Mouse (Mus musculus): ENCODE results near the gene Zzz3. TPM values are rescaled to one million over a fixed set of nuclear protein-coding genes. Genes with fewer than 3 reads are reported as not detected.

Gene Zzz3
- 33.6 and 35.5 TPM in 2 replicates for polyA plus RNA-seq (2015; fragmentation: Nextera tagmentation; extraction: Ambion mirVana)

- Histone ChIP-seq H3K4me1 (peaks cover 24% of the 10 kb centered on the region), H3K27me3 (no peaks in the 10 kb centered on the region), H3K4me3 (peak within 1 kb of the TSS; percentile 94), H3K9me3 (no peaks in the 10 kb centered on the region), H3K4me2 (replicated peaks) (peak within 1 kb of the TSS; percentile 66), H3K36me3 (peaks cover 14% of the 10 kb centered on the region), H3K9ac (replicated peaks) (peak within 1 kb of the TSS; percentile 89), H3K27ac (replicated peaks) (peak within 1 kb of the TSS; percentile 100)
- WGBS = under 1% methylated on average over 94 of the region's 108 CpGs
- ATAC-seq (replicated peaks) = peak; percentile 94
These were observed at the start of gene Zzz3 for GRCm38 (mm10) chr3:152395350-152396277. Gene Zzz3, plus strand, starts transcription at chr3:152395473.

- 8% methylated on average over 36 of the region's 44 CpGs for whole genome bisulfite sequencing
- peak; percentile 97 for ATAC-seq (replicated peaks)
These were observed 49.3 kb upstream of the Zzz3 start, which contains the start of gene Usp33 for GRCm38 (mm10) chr3:152345732-152346632. Gene Usp33, plus strand, starts transcription at chr3:152346478.

GRCm38 (mm10) chr3:152346633-152347141 is 48.6 kb upstream of the Zzz3 start:
- WGBS = under 1% methylated on average over 35 of the region's 54 CpGs
- Histone ChIP-seq H3K4me1 (peaks cover 25% of the 10 kb centered on the region), H3K4me2 (replicated peaks) (peak overlapping the region; percentile 53), H3K36me3 (no peaks in the 10 kb centered on the region), H3K9me3 (no peaks in the 10 kb centered on the region), H3K27me3 (no peaks in the 10 kb centered on the region), H3K4me3 (peak overlapping the region; percentile 73), H3K27ac (replicated peaks) (peak overlapping the region; percentile 75), H3K9ac (replicated peaks) (peak overlapping the region; percentile 80)
- no peak; the same call in 1 of the 2 replicates for ATAC-seq (replicated peaks)

More at GRCm38 (mm10) chr3:152345732-152346632, 49.3 kb upstream of the Zzz3 start, which contains the start of gene Usp33:
- H3K4me3 ChIP-seq = peak within 1 kb of the TSS; percentile 73
- H3K4me2 ChIP-seq (replicated peaks) = peak within 1 kb of the TSS; percentile 53
- H3K9me3 ChIP-seq = no peaks in the 10 kb centered on the region
- no peaks in the 10 kb centered on the region for H3K27me3 ChIP-seq
- H3K4me1 ChIP-seq = peaks cover 25% of the 10 kb centered on the region
- H3K27ac ChIP-seq (replicated peaks) = peak within 1 kb of the TSS; percentile 75
- peak within 1 kb of the TSS; percentile 80 for H3K9ac ChIP-seq (replicated peaks)
- H3K36me3 ChIP-seq = no peaks in the 10 kb centered on the region

- peak overlapping the region; percentile 53 for H3K4me2 ChIP-seq (replicated peaks)
- 38% methylated on average over 3 of the region's 3 CpGs for WGBS
- H3K4me1 ChIP-seq = peaks cover 25% of the 10 kb centered on the region
- no peaks in the 10 kb centered on the region for H3K36me3 ChIP-seq
- peak overlapping the region; percentile 80 for H3K9ac ChIP-seq (replicated peaks)
- H3K27me3 ChIP-seq = no peaks in the 10 kb centered on the region
- no peak overlapping the region for H3K27ac ChIP-seq (replicated peaks)
- peak overlapping the region; percentile 73 for H3K4me3 ChIP-seq
- H3K9me3 ChIP-seq = no peaks in the 10 kb centered on the region
- ATAC-seq (replicated peaks) = no peak
These were observed 48.0 kb upstream of the Zzz3 start for GRCm38 (mm10) chr3:152347227-152347626.

GRCm38 (mm10) chr3:152348011-152348830 is 47.1 kb upstream of the Zzz3 start:
- 85% methylated on average over 10 of the region's 10 CpGs for WGBS
- no peak overlapping the region for H3K4me2 ChIP-seq (replicated peaks)
- no peaks in the 10 kb centered on the region for H3K9me3 ChIP-seq
- H3K36me3 ChIP-seq = no peaks in the 10 kb centered on the region
- H3K27ac ChIP-seq (replicated peaks) = no peak overlapping the region
- no peak overlapping the region for H3K4me3 ChIP-seq
- no peak for ATAC-seq (replicated peaks)
- H3K4me1 ChIP-seq = peaks cover 25% of the 10 kb centered on the region
- no peak overlapping the region for H3K9ac ChIP-seq (replicated peaks)
- no peaks in the 10 kb centered on the region for H3K27me3 ChIP-seq

GRCm38 (mm10) chr3:152350431-152350830 is 44.8 kb upstream of the Zzz3 start:
- Histone ChIP-seq H3K9me3 (no peaks in the 10 kb centered on the region), H3K36me3 (no peaks in the 10 kb centered on the region), H3K27me3 (no peaks in the 10 kb centered on the region), H3K4me3 (no peak overlapping the region), H3K4me2 (replicated peaks) (no peak overlapping the region), H3K4me1 (peaks cover 28% of the 10 kb centered on the region), H3K9ac (replicated peaks) (no peak overlapping the region), H3K27ac (replicated peaks) (no peak overlapping the region)
- no peak for ATAC-seq (replicated peaks)
- 87% methylated on average over 3 of the region's 3 CpGs for WGBS

- no peak for ATAC-seq (replicated peaks)
- Histone ChIP-seq H3K4me3 (no peak overlapping the region), H3K27ac (replicated peaks) (no peak overlapping the region), H3K36me3 (no peaks in the 10 kb centered on the region), H3K27me3 (no peaks in the 10 kb centered on the region), H3K4me2 (replicated peaks) (no peak overlapping the region), H3K9ac (replicated peaks) (no peak overlapping the region), H3K4me1 (peaks cover 28% of the 10 kb centered on the region), H3K9me3 (no peaks in the 10 kb centered on the region)
- WGBS = 89% methylated on average over 5 of the region's 5 CpGs
These were observed 44.3 kb upstream of the Zzz3 start for GRCm38 (mm10) chr3:152350966-152351365.

GRCm38 (mm10) chr3:152352289-152352688 is 43.0 kb upstream of the Zzz3 start:
- Histone ChIP-seq H3K9me3 (no peaks in the 10 kb centered on the region), H3K36me3 (no peaks in the 10 kb centered on the region), H3K27me3 (no peaks in the 10 kb centered on the region), H3K4me1 (peaks cover 23% of the 10 kb centered on the region), H3K4me3 (no peak overlapping the region), H3K27ac (replicated peaks) (no peak overlapping the region), H3K9ac (replicated peaks) (no peak overlapping the region), H3K4me2 (replicated peaks) (no peak overlapping the region)
- 90% methylated on average over 4 of the region's 4 CpGs for WGBS
- no peak for ATAC-seq (replicated peaks)

GRCm38 (mm10) chr3:152353434-152354177 is 41.7 kb upstream of the Zzz3 start:
- 82% methylated on average over 10 of the region's 10 CpGs for WGBS
- no peak overlapping the region for H3K27ac ChIP-seq (replicated peaks)
- no peak overlapping the region for H3K9ac ChIP-seq (replicated peaks)
- H3K4me1 ChIP-seq = peaks cover 11% of the 10 kb centered on the region
- no peak for ATAC-seq (replicated peaks)
- no peaks in the 10 kb centered on the region for H3K9me3 ChIP-seq
- no peaks in the 10 kb centered on the region for H3K27me3 ChIP-seq
- H3K36me3 ChIP-seq = peaks cover 3% of the 10 kb centered on the region; the same call in 1 of the 2 replicates
- H3K4me3 ChIP-seq = no peak overlapping the region
- no peak overlapping the region for H3K4me2 ChIP-seq (replicated peaks)

GRCm38 (mm10) chr3:152355361-152355760 is 39.9 kb upstream of the Zzz3 start:
- no peak overlapping the region for H3K4me2 ChIP-seq (replicated peaks)
- no peak for ATAC-seq (replicated peaks)
- no peak overlapping the region for H3K4me3 ChIP-seq
- no peaks in the 10 kb centered on the region for H3K9me3 ChIP-seq
- peaks cover 3% of the 10 kb centered on the region; the same call in 1 of the 2 replicates for H3K4me1 ChIP-seq
- no peaks in the 10 kb centered on the region for H3K27me3 ChIP-seq
- 79% methylated on average over 5 of the region's 5 CpGs for WGBS
- peaks cover 12% of the 10 kb centered on the region for H3K36me3 ChIP-seq
- no peak overlapping the region for H3K9ac ChIP-seq (replicated peaks)
- no peak overlapping the region for H3K27ac ChIP-seq (replicated peaks)

All from forebrain, embryonic 15.5 days (tissue).